Mouse (Mus musculus) testis, adult 2 months (tissue): ENCODE results near the gene Lrrc32.

Experiments
- CTCF ChIP-seq: fragments of 200-500 bp; IDR thresholded peaks from 2 replicates; pipeline ENCODE4 v1.5.1; 2012; ENCODE audit warnings: low read depth, mild to moderate bottlenecking, inconsistent platforms, low read length, moderate library complexity; ENCODE audit not compliant: control insufficient read depth, insufficient read depth, insufficient replicate concordance
- POLR2A ChIP-seq: fragments of 200-500 bp; IDR thresholded peaks from 2 replicates; pipeline ENCODE4 v1.6.1; 2012; ENCODE audit warnings: low read depth, mild to moderate bottlenecking, inconsistent platforms, low read length, moderate library complexity; ENCODE audit not compliant: control insufficient read depth

- TF ChIP-seq CTCF (no peak), POLR2A (no peak)
These were observed 46.8 kb downstream of the Lrrc32 start for GRCm38 (mm10) chr7:98535882-98536281.
